In the genomic region with DNA sequence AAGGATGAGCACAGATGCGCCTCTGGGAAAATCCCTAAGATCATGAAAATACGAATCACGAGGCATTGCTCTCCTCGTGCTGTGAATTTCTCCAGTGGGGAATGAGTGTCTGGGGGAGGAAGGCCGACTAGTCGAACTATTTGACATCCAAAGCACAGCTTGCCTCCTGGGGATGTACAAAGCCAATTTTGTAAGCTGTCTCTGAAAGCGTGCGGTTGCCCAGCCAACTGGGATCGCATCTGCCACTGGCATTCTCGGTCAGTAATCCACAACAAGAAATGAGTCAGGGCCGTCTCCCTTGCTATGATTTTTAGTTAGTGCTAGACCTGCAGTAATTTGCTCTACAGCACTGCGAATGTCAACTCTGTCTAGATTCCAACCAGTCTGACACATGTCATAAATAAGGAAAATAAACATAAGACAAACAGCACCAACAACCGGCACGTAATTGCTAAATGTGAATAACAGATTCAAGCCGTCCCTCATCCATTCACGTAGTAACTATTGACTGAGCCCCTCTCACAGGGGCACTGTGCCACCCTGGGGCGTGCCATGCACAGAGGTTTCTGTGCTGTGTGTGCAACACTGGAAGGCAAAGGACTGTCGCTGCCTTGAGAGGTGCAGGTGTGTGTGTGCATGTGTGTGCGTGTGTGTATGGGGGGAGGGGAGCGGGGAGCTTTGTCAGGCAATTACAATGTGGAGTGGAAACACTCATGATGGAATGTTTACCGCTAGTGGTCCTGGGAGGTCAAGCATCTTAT, we compare ENCODE assay signal across 10 mouse cellular contexts. TPM values are rescaled to one million over a fixed set of nuclear protein-coding genes. Genes with fewer than 3 reads are reported as not detected.
A peak's percentile ranks its signal among the peaks of the same experiment; 100 is the strongest.
DNase-seq lines count a peak whose midpoint lies in the region; ATAC-seq and TF ChIP-seq lines count a peak whose summit lies in the region.
"Had no signal": no experiment of that assay in that cellular context is flagged by ENCODE, and none has a peak within 500 bp of the region (broad histone marks: within the 10 kb centered on the region; RNA-seq: fewer than 3 reads in every experiment).

No protein-coding gene starts in this region.

- no peak for TF ChIP-seq CTCF in forebrain, postnatal 0 days (IDR thresholded peaks at IDR 0.05; ENCODE audit: low read depth)
- TF ChIP-seq CTCF in stomach, postnatal 0 days (IDR thresholded peaks at IDR 0.05; ENCODE audit: low read depth), result no peak
- no peak for TF ChIP-seq CTCF in kidney, adult 2 months (conservative IDR thresholded peaks at IDR 0.05; ENCODE audit: insufficient read depth, insufficient read length, low read depth, low read length)

- no peaks in the 10 kb centered on the region for H3K27me3 ChIP-seq in forebrain, postnatal 0 days (ENCODE audit: insufficient read depth, low read length)
- no peaks in the 10 kb centered on the region for H3K27me3 ChIP-seq in neural tube, embryonic 14.5 days (ENCODE audit: control insufficient read depth, insufficient read depth, low read length)
- no peaks in the 10 kb centered on the region for H3K27me3 ChIP-seq in stomach, postnatal 0 days (ENCODE audit: control insufficient read depth, insufficient read depth, low read length)
- H3K27me3 ChIP-seq in kidney, adult 2 months (replicated peaks; ENCODE audit: control insufficient read depth, insufficient read depth, low read length), result no peaks in the 10 kb centered on the region
- H3K27me3 ChIP-seq: stomach, embryonic 15.5 days had no signal

- peak; percentile 12 for DNase-seq in cerebellum, adult 11-12 months
- peak; percentile 87 for DNase-seq in forebrain, postnatal 0 days
- DNase-seq in layer of hippocampus, postnatal 10 days (ENCODE audit: low spot score in 2 of 2), result peak; percentile 75 to 77
- DNase-seq in lung, postnatal 4 days, result no peak
- no peak for DNase-seq in stomach, postnatal 0 days (ENCODE audit: low spot score)
- no peak for DNase-seq in kidney, adult 2 months
- DNase-seq in adrenal gland, postnatal 10 days, result no peak

- no peak overlapping the region for H3K4me3 ChIP-seq in forebrain, postnatal 0 days (ENCODE audit: low read depth, low read length)
- H3K4me3 ChIP-seq in neural tube, embryonic 14.5 days (ENCODE audit: low read depth, low read length), result no peak overlapping the region
- no peak overlapping the region for H3K4me3 ChIP-seq in stomach, postnatal 0 days (ENCODE audit: low read depth, low read length)
- no peak overlapping the region for H3K4me3 ChIP-seq in kidney, adult 2 months (ENCODE audit: insufficient read depth, low read depth, low read length)
- H3K4me3 ChIP-seq: stomach, embryonic 15.5 days had no signal

- no peak for TF ChIP-seq EP300 in stomach, postnatal 0 days (optimal IDR thresholded peaks at IDR 0.05)

- peaks cover 5% of the 10 kb centered on the region; the same call in 1 of the 2 replicates for H3K4me1 ChIP-seq in forebrain, postnatal 0 days (ENCODE audit: insufficient read depth)
- H3K4me1 ChIP-seq in neural tube, embryonic 14.5 days (ENCODE audit: control insufficient read depth, insufficient read depth, low read length), result peaks cover 14% of the 10 kb centered on the region; the same call in 1 of the 2 replicates
- H3K4me1 ChIP-seq in stomach, postnatal 0 days (replicated peaks; ENCODE audit: control insufficient read depth, insufficient read depth), result no peaks in the 10 kb centered on the region
- no peaks in the 10 kb centered on the region for H3K4me1 ChIP-seq in kidney, adult 2 months (ENCODE audit: control insufficient read depth, insufficient read depth, low read length)

- H3K9me3 ChIP-seq in forebrain, postnatal 0 days (ENCODE audit: low read length), result no peaks in the 10 kb centered on the region
- H3K9me3 ChIP-seq in neural tube, embryonic 14.5 days (ENCODE audit: control insufficient read depth, low read length), result no peaks in the 10 kb centered on the region
- H3K9me3 ChIP-seq in stomach, postnatal 0 days (ENCODE audit: control insufficient read depth, low read length), result no peaks in the 10 kb centered on the region
- H3K9me3 ChIP-seq: G1E; stomach, embryonic 15.5 days had no signal

- H3K4me2 ChIP-seq in forebrain, postnatal 0 days (ENCODE audit: low read depth), result no peak overlapping the region
- H3K4me2 ChIP-seq in neural tube, embryonic 14.5 days (ENCODE audit: low read depth, low read length), result peak overlapping the region; percentile 24; the same call in 1 of the 2 replicates
- no peak overlapping the region for H3K4me2 ChIP-seq in stomach, postnatal 0 days (replicated peaks; ENCODE audit: low read depth)
- H3K4me2 ChIP-seq: stomach, embryonic 15.5 days had no signal

- H3K36me3 ChIP-seq in forebrain, postnatal 0 days (ENCODE audit: insufficient read depth), result no peaks in the 10 kb centered on the region
- H3K36me3 ChIP-seq in neural tube, embryonic 14.5 days (ENCODE audit: control insufficient read depth, insufficient read depth, low read length), result no peaks in the 10 kb centered on the region
- no peaks in the 10 kb centered on the region for H3K36me3 ChIP-seq in stomach, postnatal 0 days (ENCODE audit: control insufficient read depth, insufficient read depth, low read length)
- H3K36me3 ChIP-seq in kidney, adult 2 months (ENCODE audit: control insufficient read depth, insufficient read depth, low read length), result no peaks in the 10 kb centered on the region
- H3K36me3 ChIP-seq: G1E; stomach, embryonic 15.5 days had no signal

- H3K9ac ChIP-seq in forebrain, postnatal 0 days, result no peak overlapping the region
- no peak overlapping the region for H3K9ac ChIP-seq in neural tube, embryonic 14.5 days (replicated peaks; ENCODE audit: low read depth, low read length)
- no peak overlapping the region for H3K9ac ChIP-seq in stomach, postnatal 0 days (ENCODE audit: low read length)
- H3K9ac ChIP-seq: stomach, embryonic 15.5 days had no signal

- TF ChIP-seq POLR2A in kidney, adult 2 months (IDR thresholded peaks at IDR 0.05; ENCODE audit: low read depth, low read length), result no peak

- 34% methylated on average over 21 of the region's 21 CpGs for WGBS in forebrain, postnatal 0 days
- 45% methylated on average over 21 of the region's 21 CpGs for WGBS in neural tube, embryonic 14.5 days
- 85% methylated on average over 21 of the region's 21 CpGs for WGBS in stomach, postnatal 0 days
- 86% methylated on average over 21 of the region's 21 CpGs for WGBS in kidney, adult 2 months

- peak overlapping the region; percentile 51; the same call in 1 of the 2 replicates for H3K27ac ChIP-seq in forebrain, postnatal 0 days (ENCODE audit: low read depth, low read length)
- peak overlapping the region; percentile 65 for H3K27ac ChIP-seq in neural tube, embryonic 14.5 days (ENCODE audit: low read depth, low read length)
- H3K27ac ChIP-seq in stomach, postnatal 0 days (replicated peaks), result no peak overlapping the region
- no peak overlapping the region for H3K27ac ChIP-seq in kidney, adult 2 months (ENCODE audit: insufficient read depth, low read depth, low read length)
- H3K27ac ChIP-seq: stomach, embryonic 15.5 days had no signal

- peak; percentile 93 for ATAC-seq in forebrain, postnatal 0 days
- ATAC-seq in neural tube, embryonic 14.5 days (ENCODE audit: low read depth), result peak; percentile 85
- no peak for ATAC-seq in stomach, postnatal 0 days (ENCODE audit: low FRiP score, low TSS enrichment)

RNA-seq across cellular contexts. Expression of a gene that starts 59.9 kb away (rescaled TPM):
- 47.6 and 50.6 TPM in 2 replicates for total RNA-seq in forebrain, postnatal 0 days (2014; rRNA removed)
- 57.6 and 59.2 TPM in 2 replicates for polyA plus RNA-seq in forebrain, postnatal 0 days (2015; fragmentation: Nextera tagmentation; extraction: Ambion mirVana)
- total RNA-seq in layer of hippocampus, postnatal 10 days (2021), result 10 to 100 TPM; 29.8 to 31.1 TPM
- polyA plus RNA-seq in neural tube, embryonic 14.5 days (2014; fragmentation: Nextera tagmentation; extraction: Ambion mirVana), result 61.4 and 62.1 TPM in 2 replicates
- 30.1 and 31.0 TPM in 2 replicates for polyA plus RNA-seq in stomach, postnatal 0 days (2015; fragmentation: Nextera tagmentation; extraction: Ambion mirVana)
- 27.3 and 29.4 TPM in 2 replicates for polyA plus RNA-seq in kidney, adult 2 months (2012; rRNA removed)
- total RNA-seq in adrenal gland, postnatal 10 days (2021), result 10 to 100 TPM; 33.8 to 43.0 TPM

Comparison
In these comparisons a context has a peak if more than half of its experiments do, and no peak if none do; other contexts are left out.
1. DNase-seq: peak in cerebellum, adult 11-12 months (single experiment), forebrain, postnatal 0 days (single experiment) and layer of hippocampus, postnatal 10 days (2 of 2); none in lung, postnatal 4 days (0 of 2), stomach, postnatal 0 days (single experiment), kidney, adult 2 months (single experiment) and adrenal gland, postnatal 10 days (single experiment).
2. H3K27ac ChIP-seq: peak in forebrain, postnatal 0 days (single experiment) and neural tube, embryonic 14.5 days (single experiment); none in stomach, postnatal 0 days (single experiment) and kidney, adult 2 months (single experiment).